Mouse (Mus musculus) hindlimb bud, embryonic 11.5 days (tissue): ENCODE results near the gene Eif2b3.

Experiments
- DNase-seq: peaks from one replicate; pipeline ENCODE4 v3.0.0-alpha.2; 2012; ENCODE audit warnings: low read depth, low spot score; ENCODE audit errors: extremely low spot score

The Eif2b3 gene

GRCm38 (mm10) chr4:117014901-117015415 is 4.2 kb upstream of the Eif2b3 start:
- no peak for DNase-seq

GRCm38 (mm10) chr4:117017738-117018137 is 1.5 kb upstream of the Eif2b3 start:
- no peak for DNase-seq

- no peak for DNase-seq
These were observed 875 bp upstream of the Eif2b3 start for GRCm38 (mm10) chr4:117018327-117018726.

- DNase-seq = no peak
These were observed 4.3 kb downstream of the Eif2b3 start for GRCm38 (mm10) chr4:117023469-117023868.

GRCm38 (mm10) chr4:117031105-117031504 is 11.9 kb downstream of the Eif2b3 start:
- DNase-seq = no peak

GRCm38 (mm10) chr4:117039925-117040687 is 20.9 kb downstream of the Eif2b3 start:
- DNase-seq = no peak

GRCm38 (mm10) chr4:117040791-117041190 is 21.6 kb downstream of the Eif2b3 start:
- DNase-seq = no peak

- DNase-seq = no peak
These were observed 22.1 kb downstream of the Eif2b3 start for GRCm38 (mm10) chr4:117041283-117041721.

- no peak for DNase-seq
These were observed 29.6 kb downstream of the Eif2b3 start for GRCm38 (mm10) chr4:117048836-117049235.

- no peak for DNase-seq
These were observed 30.3 kb downstream of the Eif2b3 start for GRCm38 (mm10) chr4:117049485-117049884.

- no peak for DNase-seq
These were observed 33.4 kb downstream of the Eif2b3 start for GRCm38 (mm10) chr4:117052626-117053025.

- no peak for DNase-seq
These were observed 34.8 kb downstream of the Eif2b3 start for GRCm38 (mm10) chr4:117053956-117054355.

- no peak for DNase-seq
These were observed 36.9 kb downstream of the Eif2b3 start for GRCm38 (mm10) chr4:117056102-117056501.

- no peak for DNase-seq
These were observed 37.3 kb downstream of the Eif2b3 start for GRCm38 (mm10) chr4:117056514-117056913.

GRCm38 (mm10) chr4:117058512-117058911 is 39.3 kb downstream of the Eif2b3 start:
- DNase-seq = no peak

GRCm38 (mm10) chr4:117062700-117063390 is 43.6 kb downstream of the Eif2b3 start:
- no peak for DNase-seq

- no peak for DNase-seq
These were observed 48.8 kb downstream of the Eif2b3 start for GRCm38 (mm10) chr4:117068035-117068434.

- no peak for DNase-seq
These were observed 50.4 kb downstream of the Eif2b3 start for GRCm38 (mm10) chr4:117069647-117070046.

- DNase-seq = no peak
These were observed 51.4 kb downstream of the Eif2b3 start for GRCm38 (mm10) chr4:117070624-117071023.

- DNase-seq = no peak
These were observed 52.0 kb downstream of the Eif2b3 start for GRCm38 (mm10) chr4:117071183-117071582.

- DNase-seq = no peak
These were observed 68.9 kb downstream of the Eif2b3 start for GRCm38 (mm10) chr4:117087948-117088640.
